Mouse (Mus musculus) hindlimb bud, embryonic 11.5 days (tissue): Measurements from ENCODE around the gene Slc12a6.

ENCODE experiments used
- DNase-seq: peaks from one replicate; pipeline ENCODE4 v3.0.0-alpha.2; 2012; ENCODE audit warnings: low read depth, low spot score; ENCODE audit errors: extremely low spot score

Gene Slc12a6

GRCm38 (mm10) chr2:112378973-112379898 lies 113.6 kb downstream of the Slc12a6 start, which contains the start of gene Katnbl1:
Gene Katnbl1, plus strand, starts transcription at chr2:112379211.
- peak; percentile 56 for DNase-seq

GRCm38 (mm10) chr2:112380131-112380530 lies 114.5 kb downstream of the Slc12a6 start:
- no peak for DNase-seq

DNA sequence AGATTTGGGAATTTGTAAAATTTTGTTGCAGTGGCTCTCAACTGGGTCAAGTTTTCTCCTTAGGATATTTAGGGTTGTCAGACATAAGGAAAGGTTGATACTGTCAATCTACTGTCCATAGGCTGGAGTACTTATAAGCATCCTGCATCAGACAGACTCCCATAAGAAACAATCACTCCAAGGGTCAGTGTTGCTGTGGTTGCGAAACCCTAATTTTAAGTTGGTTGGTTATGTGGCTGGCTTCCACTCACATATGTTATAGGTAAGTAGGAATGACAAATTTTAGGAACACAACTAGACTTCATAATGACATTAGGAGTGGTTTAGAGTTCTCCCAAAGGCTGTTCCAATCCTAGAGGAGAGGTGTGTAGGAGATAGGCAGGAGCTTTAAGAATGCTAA lies 115.6 kb downstream of the Slc12a6 start:
- no peak for DNase-seq

GRCm38 (mm10) chr2:112390843-112391242 lies 125.2 kb downstream of the Slc12a6 start:
- DNase-seq, result no peak

DNA sequence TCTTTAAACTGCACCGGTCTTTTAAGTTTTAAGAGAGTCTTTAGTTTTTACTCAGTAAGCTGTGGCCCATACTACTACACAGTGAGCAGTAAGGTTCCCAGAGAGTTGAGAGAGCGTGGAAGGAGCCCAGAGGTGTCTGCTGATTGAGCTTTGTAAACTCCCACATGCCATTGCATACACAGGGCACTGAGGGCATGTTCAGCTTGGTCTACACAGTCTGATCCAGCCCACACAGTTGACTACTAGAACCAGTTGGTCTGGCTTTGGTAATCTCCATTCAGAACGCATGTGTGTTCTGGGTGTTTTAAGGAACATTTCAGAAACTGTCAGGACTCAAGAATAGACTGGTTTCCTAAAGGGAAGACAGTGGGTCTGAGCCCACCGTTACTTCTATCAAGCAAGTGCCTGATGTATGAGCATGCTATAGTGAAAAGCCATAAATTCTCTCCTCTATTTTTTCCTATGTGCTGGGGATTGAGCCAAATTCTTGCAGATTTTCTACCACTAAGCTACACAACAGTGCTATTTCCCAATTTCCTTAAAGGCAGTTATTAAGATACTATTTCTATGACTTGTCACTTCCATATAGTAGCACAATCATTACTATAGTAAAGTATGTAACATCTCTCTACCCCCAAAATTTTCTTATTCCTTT lies 125.8 kb downstream of the Slc12a6 start:
- no peak for DNase-seq

- DNase-seq, result no peak
Observed at GRCm38 (mm10) chr2:112392689-112393088, 127.1 kb downstream of the Slc12a6 start.

- DNase-seq, result no peak
Observed at GRCm38 (mm10) chr2:112393958-112394357, 128.3 kb downstream of the Slc12a6 start.

- DNase-seq, result no peak
Observed at GRCm38 (mm10) chr2:112396649-112397048, 131.0 kb downstream of the Slc12a6 start.

- no peak for DNase-seq
Observed at GRCm38 (mm10) chr2:112407030-112407429, 141.4 kb downstream of the Slc12a6 start.
